Mouse (Mus musculus) olfactory bulb, adult 2 months (tissue): ENCODE measurements around the gene Cdc37l1.

ENCODE experiments used
- CTCF ChIP-seq: fragments of 200-500 bp; IDR thresholded peaks from 2 replicates; pipeline ENCODE4 v1.5.1; 2012; ENCODE audit warnings: low read depth, mild to moderate bottlenecking, low read length, moderate library complexity; ENCODE audit not compliant: insufficient read depth
- POLR2A ChIP-seq: fragments of 200-500 bp; IDR thresholded peaks from 2 replicates; pipeline ENCODE4 v1.6.1; 2012; ENCODE audit warnings: mild to moderate bottlenecking, low read depth, low read length, moderate library complexity; ENCODE audit not compliant: insufficient read depth

DNA sequence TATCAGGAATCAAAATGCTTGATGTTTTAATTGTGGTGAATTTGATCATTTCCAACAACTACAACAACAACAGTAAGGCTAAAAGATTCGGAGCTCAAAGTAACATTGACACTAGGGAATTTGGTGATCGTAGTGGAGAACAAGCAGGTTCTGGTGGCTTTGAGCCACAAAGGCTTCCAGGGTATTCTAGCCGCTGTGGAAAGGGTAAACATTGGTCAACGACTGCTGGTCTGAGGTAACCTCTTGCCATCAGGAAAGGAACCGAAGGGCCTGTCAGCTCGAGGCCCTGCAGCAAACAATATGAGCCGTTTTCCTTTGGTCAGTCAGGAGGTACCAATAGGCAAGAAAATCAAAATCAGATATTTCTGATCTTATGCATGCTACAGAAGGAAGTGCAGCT, 7.5 kb upstream of the Cdc37l1 start:
- TF ChIP-seq CTCF (no peak), POLR2A (no peak)
